Mouse (Mus musculus) cerebellum, adult 2 months (tissue): Measurements from ENCODE around the gene Fkrp.

ENCODE experiments used
- CTCF ChIP-seq: fragments of 200-500 bp; IDR thresholded peaks from 2 replicates; pipeline ENCODE4 v1.5.1; 2011; ENCODE audit warnings: low read depth, mild to moderate bottlenecking, control low read depth, low read length, moderate library complexity, borderline replicate concordance; ENCODE audit not compliant: insufficient read depth
- POLR2A ChIP-seq: fragments of 200-500 bp; IDR thresholded peaks from 2 replicates; pipeline ENCODE4 v1.6.1; 2011; ENCODE audit warnings: low read length, control low read depth, borderline replicate concordance; ENCODE audit not compliant: insufficient read depth

DNA sequence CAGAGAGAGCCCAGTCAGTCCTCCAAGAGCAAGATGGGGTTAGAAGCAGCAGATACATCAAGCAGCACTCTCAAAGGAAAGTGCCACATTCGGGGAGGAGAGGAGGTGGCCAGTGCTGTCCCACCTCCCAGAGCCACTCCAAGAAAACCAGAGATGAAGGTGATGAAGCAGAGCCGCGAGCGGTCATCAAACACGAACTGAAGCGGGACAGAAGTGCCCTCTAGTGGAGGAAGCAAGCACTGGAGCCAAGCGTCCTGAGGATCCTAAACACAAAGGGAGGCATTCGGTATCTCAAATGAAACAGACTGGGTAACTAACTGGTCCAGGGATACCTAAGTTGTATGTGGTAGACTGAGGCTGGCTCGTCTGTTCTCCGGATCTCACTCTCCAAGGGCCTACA, 6.8 kb downstream of the Fkrp start:
- TF ChIP-seq CTCF: peak; percentile 86
- no peak for TF ChIP-seq POLR2A
